Comparison of ENCODE assay signal across 8 mouse cellular contexts in the genomic region with DNA sequence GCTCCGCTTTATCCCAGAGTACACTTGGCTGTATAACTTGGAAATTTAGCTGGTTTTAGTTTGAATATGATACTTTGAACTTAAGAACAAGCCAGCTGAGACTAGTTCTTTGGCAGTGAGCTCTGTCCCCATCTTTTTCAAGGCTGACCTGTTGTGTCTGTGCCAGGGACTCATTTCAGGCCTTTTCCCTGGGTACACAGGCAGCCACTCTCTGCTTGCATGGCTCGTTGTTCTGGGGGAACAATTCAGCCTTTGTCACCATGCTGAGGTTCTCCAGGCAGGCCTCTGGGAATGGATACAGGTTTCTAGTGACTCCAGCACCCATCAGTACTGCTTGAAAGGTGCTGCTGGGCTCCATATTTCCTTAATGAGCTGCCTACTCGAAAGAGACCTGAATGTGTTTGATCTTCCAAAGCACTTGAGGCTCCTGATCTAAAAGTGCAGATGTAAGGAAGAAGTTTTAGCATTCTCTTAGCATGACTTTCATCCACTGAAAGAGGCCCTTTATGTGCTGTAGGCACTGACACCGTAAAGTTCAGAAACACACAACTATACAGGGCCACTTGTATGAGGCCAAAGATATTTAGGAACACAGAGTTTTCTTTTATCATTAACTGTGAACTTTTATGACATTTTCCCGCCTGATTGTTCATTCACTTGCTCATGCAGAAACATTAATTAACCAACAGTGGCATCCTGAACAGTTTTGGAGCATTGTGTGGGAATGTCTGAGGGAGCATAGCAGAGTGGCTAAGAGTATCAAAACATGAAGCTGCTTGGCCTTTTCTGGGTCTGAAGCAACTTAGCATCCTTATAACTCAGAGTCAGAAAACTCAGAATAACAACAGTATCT.
DNase-seq lines count a peak whose midpoint lies in the region; TF ChIP-seq lines count a peak whose summit lies in the region.

No protein-coding gene starts in this region.

- WGBS in heart, embryonic 10.5 days, result 74% methylated on average over 5 of the region's 5 CpGs
- 82% methylated on average over 5 of the region's 5 CpGs for WGBS in thymus, adult 2 months

- H3K27ac ChIP-seq in heart, embryonic 10.5 days, result no peak overlapping the region
- H3K27ac ChIP-seq in thymus, adult 2 months (ENCODE audit: control insufficient read depth, insufficient read depth, low read length), result no peak overlapping the region

- no peaks in the 10 kb centered on the region for H3K4me1 ChIP-seq in heart, embryonic 10.5 days
- no peaks in the 10 kb centered on the region for H3K4me1 ChIP-seq in thymus, adult 2 months (replicated peaks; ENCODE audit: control insufficient read depth, insufficient read depth, low read length)

- H3K27me3 ChIP-seq in heart, embryonic 10.5 days (ENCODE audit: insufficient read depth, poor library complexity, severe bottlenecking), result no peaks in the 10 kb centered on the region
- H3K27me3 ChIP-seq in thymus, adult 2 months (ENCODE audit: control insufficient read depth, insufficient read depth, low read length), result no peaks in the 10 kb centered on the region

- TF ChIP-seq CTCF in thymus, adult 2 months (IDR thresholded peaks at IDR 0.05; ENCODE audit: borderline replicate concordance, control insufficient read depth, extremely low read depth, insufficient read depth, low read length, poor library complexity), result no peak

- H3K9me3 ChIP-seq in heart, embryonic 10.5 days, result no peaks in the 10 kb centered on the region

- no peak for TF ChIP-seq POLR2A in thymus, adult 2 months (IDR thresholded peaks at IDR 0.05; ENCODE audit: control insufficient read depth, extremely low read depth, insufficient read depth, low read length, poor library complexity)

- H3K4me3 ChIP-seq in heart, embryonic 10.5 days, result no peak overlapping the region
- no peak overlapping the region for H3K4me3 ChIP-seq in thymus, adult 2 months (ENCODE audit: control insufficient read depth, insufficient read depth, low read length)

- H3K36me3 ChIP-seq in heart, embryonic 10.5 days, result no peaks in the 10 kb centered on the region
- no peaks in the 10 kb centered on the region for H3K36me3 ChIP-seq in thymus, adult 2 months (ENCODE audit: control insufficient read depth, insufficient read depth, low read length)

- DNase-seq in heart, adult 11 months, result peak; percentile 92
- DNase-seq in heart, embryonic 10.5 days (ENCODE audit: low spot score), result no peak
- DNase-seq in adrenal gland, postnatal 10 days, result peak; percentile 68
- DNase-seq in frontal cortex, postnatal 36 days (ENCODE audit: low spot score in 2 of 2), result peak; percentile 39 to 41
- DNase-seq in left cerebral cortex, adult 8-10 months (ENCODE audit: low spot score in 2 of 2), result peak; percentile 4 to 58
- no peak for DNase-seq in thymus, adult 2 months
- DNase-seq in urinary bladder, postnatal 25 days (ENCODE audit: low spot score), result no peak
- DNase-seq in cerebellum, postnatal 14 days, result no peak

Comparison
In these comparisons a context has a peak if more than half of its experiments do, and no peak if none do; other contexts are left out.
1. DNase-seq: peak in heart, adult 11 months (single experiment), adrenal gland, postnatal 10 days (single experiment), frontal cortex, postnatal 36 days (2 of 2) and left cerebral cortex, adult 8-10 months (2 of 2); none in heart, embryonic 10.5 days (single experiment), thymus, adult 2 months (single experiment), urinary bladder, postnatal 25 days (single experiment) and cerebellum, postnatal 14 days (0 of 2).